Mouse (Mus musculus) midbrain, embryonic 12.5 days (tissue): ENCODE measurements around the gene Vamp8. TPM values are rescaled to one million over a fixed set of nuclear protein-coding genes. Genes with fewer than 3 reads are reported as not detected.
A peak's percentile ranks its signal among the peaks of the same experiment; 100 is the strongest.

Experiments
- ATAC-seq: fragments of 200-750 bp; cut with Nextera tagmentation; 2 replicates; pipeline ENCODE4 v1.8.0; 2017; ENCODE audit warnings: low read depth, moderate TSS enrichment, moderate library complexity; ENCODE audit not compliant: low FRiP score
- H3K27ac ChIP-seq: fragments of 300-500 bp; sonication (generic); replicated peaks from 2 replicates; pipeline ENCODE4 v1.5.1; 2016; ENCODE audit warnings: mild to moderate bottlenecking
- H3K27me3 ChIP-seq: fragments of 300-500 bp; sonication (generic); 2 replicates; pipeline ENCODE4 v1.6.1; 2016; ENCODE audit warnings: mild to moderate bottlenecking
- H3K36me3 ChIP-seq: fragments of 300-500 bp; sonication (generic); 2 replicates; pipeline ENCODE4 v1.6.1; 2016
- H3K4me1 ChIP-seq: fragments of 300-500 bp; sonication (generic); 2 replicates; pipeline ENCODE4 v1.6.1; 2016
- H3K4me2 ChIP-seq: fragments of 300-500 bp; sonication (generic); replicated peaks from 2 replicates; pipeline ENCODE4 v1.6.1; 2016; ENCODE audit warnings: mild to moderate bottlenecking, moderate library complexity
- H3K4me3 ChIP-seq: fragments of 300-500 bp; sonication (generic); 2 replicates; pipeline ENCODE4 v1.5.1; 2016; ENCODE audit warnings: mild to moderate bottlenecking
- H3K9ac ChIP-seq: fragments of 300-500 bp; sonication (generic); replicated peaks from 2 replicates; pipeline ENCODE4 v1.6.1; 2016; ENCODE audit warnings: mild to moderate bottlenecking, moderate library complexity
- H3K9me3 ChIP-seq: fragments of 300-500 bp; sonication (generic); 2 replicates; pipeline ENCODE4 v1.6.1; 2016; ENCODE audit warnings: mild to moderate bottlenecking
- WGBS: fragments of 180-500 bp; shearing (Covaris S2); methylation state at CpG from one replicate; pipeline ENCODE4 v1.1.7; 2016; 5-methylcytosine and 5-hydroxymethylcytosine counted together
- polyA plus RNA-seq: library from polyadenylated mRNA; unstranded; fragments of >200 nt; fragmentation: Nextera tagmentation; extraction: Ambion mirVana; gene quantifications from 2 replicates; pipeline ENCODE4 v1.2.1, GENCODE M21; 2016

Vamp8 gene
- polyA plus RNA-seq, 1 experiment from 2014 or later, result 33.6 TPM

DNA sequence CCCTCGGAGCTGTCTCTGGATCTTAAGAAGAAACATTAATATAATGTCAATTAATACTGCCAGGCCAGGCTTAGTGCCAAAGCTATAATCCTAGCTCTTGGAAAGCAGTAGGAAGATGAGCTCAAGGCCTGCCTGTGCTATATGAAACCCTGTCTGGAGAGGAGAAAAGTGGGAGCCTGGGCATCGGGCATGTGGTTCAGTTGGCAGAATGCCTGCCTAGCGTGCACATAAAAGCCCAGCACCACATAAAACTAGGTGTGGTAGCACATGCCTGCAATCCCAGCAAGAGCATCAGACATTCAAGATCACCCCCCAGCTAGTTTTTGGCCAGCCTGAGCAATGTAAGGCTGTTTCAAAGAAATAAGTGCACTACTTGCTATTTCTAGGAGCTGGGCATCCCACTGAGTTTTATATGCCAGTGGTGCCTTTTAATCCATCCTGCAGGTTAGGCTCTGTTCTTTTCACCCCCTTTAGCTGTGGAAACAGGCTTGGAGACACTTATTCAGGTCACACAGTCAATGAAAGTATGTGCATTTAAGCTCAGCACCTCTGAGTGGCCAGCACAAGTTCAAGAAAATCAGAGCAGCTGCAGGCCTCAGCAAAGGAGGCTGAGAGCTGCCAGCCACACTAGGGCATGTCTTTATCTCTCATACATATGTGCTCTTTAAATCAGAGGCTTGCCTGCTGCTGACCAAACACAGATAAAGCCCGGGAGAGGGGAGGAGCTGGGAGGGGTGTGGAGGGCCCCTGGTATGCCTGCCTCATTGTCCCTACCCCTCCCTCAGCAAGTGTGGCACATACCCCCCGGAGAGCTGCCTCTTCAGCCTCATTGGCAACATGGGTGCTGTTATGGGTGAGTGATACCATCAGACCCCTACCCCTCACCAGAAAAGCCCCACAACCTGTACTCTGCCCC is 33.1 kb downstream of the Vamp8 start:
- H3K4me2 ChIP-seq, result no peak overlapping the region
- H3K27ac ChIP-seq, result no peak overlapping the region; the same call in 1 of the 2 replicates
- WGBS, result 76% methylated on average over 5 of the region's 5 CpGs
- no peak for ATAC-seq
- no peak overlapping the region for H3K9ac ChIP-seq
- H3K9me3 ChIP-seq, result no peaks in the 10 kb centered on the region
- H3K27me3 ChIP-seq, result peaks cover 10% of the 10 kb centered on the region
- H3K4me3 ChIP-seq, result no peak overlapping the region
- H3K36me3 ChIP-seq, result peaks cover 33% of the 10 kb centered on the region
- peaks cover 32% of the 10 kb centered on the region for H3K4me1 ChIP-seq

GRCm38 (mm10) chr6:72356001-72356532 is 34.4 kb downstream of the Vamp8 start:
- ATAC-seq, result peak; percentile 29; the same call in 1 of the 2 replicates
- 32% methylated on average over 7 of the region's 8 CpGs for WGBS
- peaks cover 34% of the 10 kb centered on the region for H3K36me3 ChIP-seq

DNA sequence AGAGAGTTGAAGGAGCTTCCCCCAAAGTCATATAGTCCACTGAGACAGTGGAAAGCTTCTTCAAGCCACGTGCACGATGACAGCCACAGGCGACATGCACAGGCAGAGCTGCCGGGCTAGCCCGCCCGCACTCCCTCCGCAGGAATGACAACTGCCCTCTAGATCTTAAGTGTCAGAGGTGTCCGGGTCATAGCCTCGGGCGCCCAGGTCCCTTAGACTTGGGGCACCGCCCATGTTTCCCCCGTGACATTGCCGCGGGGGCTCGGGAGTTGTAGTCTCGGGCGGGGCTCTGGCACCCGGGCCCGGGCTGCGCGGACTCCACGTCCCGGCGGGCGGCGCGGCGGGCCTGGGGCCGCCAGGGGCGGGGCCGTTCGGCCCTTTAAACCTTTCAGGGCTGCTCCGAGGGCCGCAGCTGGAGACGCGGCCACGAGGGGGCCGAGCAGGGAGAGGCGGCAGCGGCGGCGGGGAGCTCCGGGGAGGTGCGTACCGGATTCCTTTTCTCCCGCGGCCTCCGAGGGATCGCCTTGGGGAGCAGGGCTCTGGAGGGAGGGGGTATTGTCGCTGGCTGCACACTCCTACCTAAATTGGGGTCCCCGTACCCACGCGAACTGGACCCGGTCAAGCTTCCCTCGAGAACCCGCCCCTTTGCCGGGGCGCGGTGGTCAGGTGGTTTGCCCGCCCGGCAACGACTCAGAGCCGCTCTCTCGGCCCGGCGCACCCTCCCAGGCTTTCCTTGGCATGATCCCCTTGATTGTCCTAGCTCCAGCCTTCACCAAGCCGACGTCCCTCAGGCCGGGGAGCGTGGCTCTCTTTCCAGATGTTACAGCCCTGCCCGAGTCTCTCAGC is 35.2 kb downstream of the Vamp8 start, which contains the start of gene Tmem150a:
TSS of gene Tmem150a (plus strand) at position 382 of the 846 bp plus-strand sequence.
- Histone ChIP-seq H3K9ac (peak within 1 kb of the TSS; percentile 67), H3K4me3 (peak within 1 kb of the TSS; percentile 59), H3K4me1 (peaks cover 23% of the 10 kb centered on the region), H3K4me2 (peak within 1 kb of the TSS; percentile 94), H3K27ac (peak within 1 kb of the TSS; percentile 17), H3K9me3 (no peaks in the 10 kb centered on the region), H3K27me3 (peaks cover 10% of the 10 kb centered on the region), H3K36me3 (peaks cover 37% of the 10 kb centered on the region)
- WGBS, result under 1% methylated on average over 59 of the region's 71 CpGs
- peak; percentile 91 for ATAC-seq

More at GRCm38 (mm10) chr6:72356001-72356532, 34.4 kb downstream of the Vamp8 start:
- Histone ChIP-seq H3K27ac (no peak overlapping the region), H3K4me2 (peak overlapping the region; percentile 94), H3K9ac (peak overlapping the region; percentile 67), H3K4me1 (peaks cover 27% of the 10 kb centered on the region), H3K27me3 (peaks cover 10% of the 10 kb centered on the region), H3K9me3 (no peaks in the 10 kb centered on the region), H3K4me3 (peak overlapping the region; percentile 59)

GRCm38 (mm10) chr6:72354025-72354424 is 36.5 kb downstream of the Vamp8 start:
- H3K4me2 ChIP-seq, result no peak overlapping the region
- peaks cover 10% of the 10 kb centered on the region for H3K27me3 ChIP-seq
- peaks cover 37% of the 10 kb centered on the region for H3K36me3 ChIP-seq
- no peak for ATAC-seq
- no peak overlapping the region for H3K9ac ChIP-seq
- H3K4me1 ChIP-seq, result peaks cover 21% of the 10 kb centered on the region
- no peak overlapping the region for H3K27ac ChIP-seq
- WGBS, result 90% methylated on average over 1 of the region's 1 CpGs
- H3K9me3 ChIP-seq, result no peaks in the 10 kb centered on the region
- H3K4me3 ChIP-seq, result no peak overlapping the region

DNA sequence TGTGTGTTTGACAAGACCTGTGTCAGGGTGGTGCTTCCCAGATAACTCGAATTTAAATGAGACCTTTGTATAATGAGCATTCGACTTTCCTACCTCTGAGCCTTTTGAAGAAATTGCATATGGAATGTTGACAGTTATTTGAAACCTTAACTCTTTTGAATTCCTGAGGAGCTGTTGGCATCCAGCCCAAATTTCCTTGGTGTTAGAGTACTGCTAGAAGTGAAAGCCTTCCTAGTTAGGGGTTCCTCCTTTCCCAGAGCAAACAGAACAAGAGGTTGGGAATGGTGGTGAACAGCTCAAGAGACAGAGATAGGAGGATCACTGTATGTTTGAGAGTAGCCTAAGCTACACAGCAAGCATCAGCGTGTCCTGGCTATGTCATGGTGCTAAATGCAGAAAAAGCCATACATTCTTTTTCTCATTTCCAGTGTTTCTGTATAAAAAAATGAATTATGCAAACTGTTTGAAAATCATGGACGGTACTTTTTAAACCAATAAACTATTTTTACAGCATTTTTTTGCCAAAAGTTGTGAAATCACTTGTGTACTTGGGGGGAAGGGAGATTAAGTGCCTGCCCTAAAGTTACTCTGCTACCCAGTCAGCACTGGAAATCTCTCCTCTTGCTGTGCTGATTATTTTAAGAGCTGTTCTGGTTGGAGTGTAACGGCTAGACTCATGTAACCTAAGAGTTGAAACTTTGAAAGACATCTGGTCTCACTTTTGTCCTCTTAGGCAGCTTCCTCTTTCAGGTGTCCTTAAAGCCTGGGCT is 37.7 kb downstream of the Vamp8 start:
- WGBS, result 77% methylated on average over 5 of the region's 5 CpGs
- no peak overlapping the region for H3K4me3 ChIP-seq
- peaks cover 31% of the 10 kb centered on the region for H3K4me1 ChIP-seq
- peaks cover 33% of the 10 kb centered on the region for H3K36me3 ChIP-seq
- no peak overlapping the region for H3K9ac ChIP-seq
- ATAC-seq, result no peak
- no peak overlapping the region for H3K27ac ChIP-seq
- no peaks in the 10 kb centered on the region for H3K9me3 ChIP-seq
- peaks cover 10% of the 10 kb centered on the region for H3K27me3 ChIP-seq
- H3K4me2 ChIP-seq, result no peak overlapping the region

DNA sequence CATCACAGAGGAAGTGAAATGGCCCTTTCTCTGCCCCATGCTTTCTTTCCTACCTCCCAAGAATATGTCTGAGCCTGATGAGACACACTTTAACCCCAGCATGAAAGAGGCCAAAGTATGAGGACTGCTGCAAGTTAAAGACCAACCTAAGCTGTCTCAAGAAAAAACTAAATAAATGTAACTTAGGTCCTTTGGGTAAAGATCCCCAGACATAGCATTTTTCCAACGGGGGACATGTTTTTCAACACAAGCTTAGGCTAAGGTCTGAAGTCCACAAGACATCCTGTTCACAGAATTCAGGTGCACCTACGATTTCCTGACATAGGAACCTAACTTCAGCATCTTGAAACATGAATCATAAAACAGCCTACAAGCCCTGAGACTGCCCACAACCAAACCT is 40.3 kb downstream of the Vamp8 start:
- H3K4me1 ChIP-seq, result peaks cover 32% of the 10 kb centered on the region
- ATAC-seq, result no peak
- H3K36me3 ChIP-seq, result peaks cover 28% of the 10 kb centered on the region
- no peak overlapping the region for H3K9ac ChIP-seq
- no peaks in the 10 kb centered on the region for H3K9me3 ChIP-seq
- WGBS, result 87% methylated on average over 2 of the region's 2 CpGs
- H3K27me3 ChIP-seq, result peaks cover 6% of the 10 kb centered on the region
- H3K27ac ChIP-seq, result no peak overlapping the region
- no peak overlapping the region for H3K4me2 ChIP-seq
- H3K4me3 ChIP-seq, result no peak overlapping the region

DNA sequence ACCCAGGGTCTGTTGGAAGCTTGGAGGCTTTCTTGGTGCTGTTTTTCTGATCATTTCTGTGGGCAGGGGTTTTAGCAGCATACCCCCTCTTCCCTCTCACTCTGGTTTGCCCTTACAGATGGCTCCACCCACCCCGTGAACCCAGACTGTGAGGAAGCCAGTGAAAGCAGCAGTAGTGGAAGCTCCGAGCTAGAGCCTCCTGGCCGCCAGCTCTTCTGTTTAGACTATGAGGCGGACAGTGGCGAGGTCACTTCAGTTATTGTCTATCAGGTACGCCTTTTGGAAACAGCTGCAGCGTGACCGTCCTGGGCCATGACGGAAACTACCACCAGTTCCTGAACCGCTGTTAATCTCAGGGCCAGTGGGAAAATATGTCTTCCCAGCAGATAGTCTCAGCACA is 42.1 kb downstream of the Vamp8 start:
- WGBS, result 87% methylated on average over 10 of the region's 10 CpGs
- Histone ChIP-seq H3K27me3 (no peaks in the 10 kb centered on the region), H3K4me3 (peak overlapping the region; percentile 87; the same call in 1 of the 2 replicates), H3K9me3 (no peaks in the 10 kb centered on the region), H3K27ac (no peak overlapping the region), H3K4me2 (peak overlapping the region; percentile 74), H3K36me3 (peaks cover 28% of the 10 kb centered on the region), H3K9ac (no peak overlapping the region), H3K4me1 (peaks cover 35% of the 10 kb centered on the region)
- no peak for ATAC-seq

DNA sequence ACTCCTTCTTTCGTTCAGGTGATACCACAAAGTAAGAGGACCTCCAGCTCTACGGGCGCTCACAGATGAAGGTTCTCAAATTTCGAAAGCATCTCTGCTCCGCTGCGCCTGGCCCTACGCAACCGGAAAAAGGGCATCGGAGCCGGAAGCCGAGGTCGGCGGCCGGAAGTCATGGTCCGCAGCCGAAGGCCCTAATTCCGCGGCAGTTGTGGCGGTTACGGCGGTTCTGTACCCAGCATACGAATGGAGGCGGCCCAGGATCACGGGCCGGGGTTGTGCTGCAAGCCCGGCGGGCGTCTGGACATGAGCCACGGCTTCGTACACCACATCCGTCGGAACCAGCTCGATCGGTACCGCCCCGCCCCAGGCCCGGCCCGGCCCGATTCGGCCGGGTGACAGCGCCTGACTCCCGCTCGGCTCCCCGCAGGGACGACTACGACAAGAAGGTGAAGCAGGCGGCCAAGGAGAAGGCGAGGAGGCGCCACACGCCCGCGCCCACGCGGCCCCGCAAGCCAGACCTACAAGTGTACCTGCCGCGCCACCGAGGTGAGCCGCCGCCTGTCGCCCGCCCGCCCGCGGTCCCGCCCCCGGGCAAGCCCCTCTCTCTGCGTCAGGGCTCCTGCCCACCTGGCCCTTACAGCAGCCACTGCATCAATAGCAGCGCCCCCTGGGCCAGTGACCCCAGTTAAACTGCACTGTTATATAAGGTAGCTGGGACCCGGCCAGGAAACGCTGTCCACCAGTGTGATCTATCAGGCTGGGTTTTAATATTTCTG is 43.1 kb downstream of the Vamp8 start, which contains the start of gene 0610030E20Rik:
TSS of gene 0610030E20Rik (plus strand) at position 152 of the 776 bp plus-strand sequence.
- peaks cover 29% of the 10 kb centered on the region for H3K36me3 ChIP-seq
- no peaks in the 10 kb centered on the region for H3K9me3 ChIP-seq
- peak within 1 kb of the TSS; percentile 87 for H3K4me3 ChIP-seq
- peak; percentile 82 for ATAC-seq
- H3K27me3 ChIP-seq, result no peaks in the 10 kb centered on the region
- H3K4me2 ChIP-seq, result peak within 1 kb of the TSS; percentile 74
- peaks cover 36% of the 10 kb centered on the region for H3K4me1 ChIP-seq
- WGBS, result under 1% methylated on average over 61 of the region's 72 CpGs
- peak within 1 kb of the TSS; percentile 89 for H3K9ac ChIP-seq
- H3K27ac ChIP-seq, result peak within 1 kb of the TSS; percentile 85

DNA sequence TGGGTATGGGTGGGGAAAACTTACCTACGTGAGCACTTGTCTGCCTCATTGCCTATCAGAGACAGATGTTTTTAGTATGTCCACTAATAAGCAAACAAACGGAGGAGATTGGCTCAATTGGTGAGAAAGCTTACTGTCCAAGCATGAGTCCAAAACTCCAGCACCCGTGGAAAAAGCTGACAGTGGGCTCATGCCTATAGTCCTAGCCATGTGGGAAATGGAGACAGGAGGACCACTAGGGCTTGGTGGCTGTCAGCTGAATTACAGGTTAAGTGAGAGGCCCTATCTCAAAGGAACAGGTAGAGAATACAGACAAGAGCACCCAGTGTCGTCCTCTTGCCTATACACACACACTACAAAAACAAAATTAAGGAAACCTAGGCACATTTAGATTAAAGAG is 44.2 kb downstream of the Vamp8 start:
- Histone ChIP-seq H3K4me2 (peak overlapping the region; percentile 74; the same call in 1 of the 2 replicates), H3K36me3 (peaks cover 32% of the 10 kb centered on the region), H3K27me3 (no peaks in the 10 kb centered on the region), H3K9me3 (no peaks in the 10 kb centered on the region), H3K9ac (no peak overlapping the region), H3K4me1 (peaks cover 35% of the 10 kb centered on the region), H3K4me3 (0 out of 2 replicates have a peak overlapping the region, but pooled peaks have one; percentile 87), H3K27ac (no peak overlapping the region)
- WGBS, result 82% methylated on average over 4 of the region's 4 CpGs
- no peak for ATAC-seq

GRCm38 (mm10) chr6:72345633-72346032 is 44.9 kb downstream of the Vamp8 start:
- no peak for ATAC-seq
- Histone ChIP-seq H3K4me2 (peak overlapping the region; percentile 97), H3K4me3 (peak overlapping the region; percentile 79; the same call in 1 of the 2 replicates), H3K9me3 (no peaks in the 10 kb centered on the region), H3K27me3 (no peaks in the 10 kb centered on the region), H3K36me3 (peaks cover 27% of the 10 kb centered on the region), H3K9ac (no peak overlapping the region), H3K4me1 (peaks cover 35% of the 10 kb centered on the region), H3K27ac (no peak overlapping the region)
- 54% methylated on average over 6 of the region's 6 CpGs for WGBS
